In the genomic region with DNA sequence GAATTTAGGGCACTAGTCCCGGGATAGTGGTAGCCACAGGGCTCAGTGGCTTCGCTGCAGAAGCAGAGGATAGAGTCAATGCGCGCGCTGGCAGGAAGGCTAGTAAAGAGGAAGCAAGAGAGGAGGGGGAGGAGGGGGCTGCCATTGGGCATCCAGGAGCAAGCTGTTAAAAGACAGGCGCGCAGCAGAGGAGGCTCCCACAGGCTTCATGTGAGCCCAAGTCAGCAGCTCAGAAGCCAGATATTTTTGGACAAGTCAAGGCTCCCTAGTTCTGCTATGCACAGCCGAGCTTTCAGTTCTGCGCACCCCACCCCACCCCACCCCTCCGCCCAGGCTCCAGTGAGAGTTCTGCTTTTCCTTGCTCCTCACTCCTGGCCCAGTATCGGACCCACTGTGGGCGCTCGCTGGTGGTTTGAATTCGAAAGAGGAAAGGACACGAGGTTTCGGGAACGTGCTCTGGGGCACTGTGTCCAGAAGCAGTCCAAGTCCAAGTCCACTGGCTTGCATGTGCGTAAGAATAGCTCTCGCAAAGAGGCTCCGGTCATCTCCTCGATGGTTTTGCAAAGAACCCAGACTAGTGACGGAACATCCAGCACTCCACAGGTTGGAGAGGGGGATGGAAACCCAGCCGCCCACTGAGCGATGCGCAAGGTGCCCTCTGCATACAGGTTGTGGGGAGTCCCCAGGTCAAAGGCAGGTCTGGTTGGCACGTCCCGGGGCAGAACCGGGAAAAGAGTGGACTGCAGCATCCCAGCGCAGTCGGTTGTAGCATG, we compare ENCODE assay signal across 7 mouse cellular contexts. TPM values are rescaled to one million over a fixed set of nuclear protein-coding genes. Genes with fewer than 3 reads are reported as not detected.
A peak's percentile ranks its signal among the peaks of the same experiment; 100 is the strongest.
DNase-seq lines count a peak whose midpoint lies in the region; ATAC-seq and TF ChIP-seq lines count a peak whose summit lies in the region.

No protein-coding gene starts in this region.

- intact Hi-C loops in left cerebral cortex, postnatal 4 days (cut with DNase I) = no loop called here

- H3K27ac ChIP-seq in ES-Bruce4 (ENCODE audit: insufficient read depth, low read length) = no peak overlapping the region
- H3K27ac ChIP-seq in embryonic facial prominence, embryonic 13.5 days = peak overlapping the region; percentile 85
- peak overlapping the region; percentile 68 for H3K27ac ChIP-seq in heart, embryonic 16.5 days (ENCODE audit: low read length)

- no peak for TF ChIP-seq EP300 in ES-Bruce4 (IDR thresholded peaks at IDR 0.05; ENCODE audit: insufficient read depth, low read depth, low read length)

- H3K4me2 ChIP-seq in embryonic facial prominence, embryonic 13.5 days = peak overlapping the region; percentile 92
- peak overlapping the region; percentile 98 for H3K4me2 ChIP-seq in heart, embryonic 16.5 days (ENCODE audit: low read depth, low read length)

- WGBS in embryonic facial prominence, embryonic 13.5 days = under 1% methylated on average over 30 of the region's 30 CpGs
- WGBS in heart, embryonic 16.5 days = under 1% methylated on average over 30 of the region's 30 CpGs

- peak overlapping the region; percentile 96 for H3ac ChIP-seq in C2C12 (ENCODE audit: control insufficient read depth, insufficient read length, low read depth)

- peak; percentile 48; the same call in 1 of the 2 replicates for ATAC-seq in embryonic facial prominence, embryonic 13.5 days (ENCODE audit: insufficient number of reproducible peaks, insufficient read depth, low FRiP score, low TSS enrichment, low read depth)
- peak; percentile 54 for ATAC-seq in heart, embryonic 16.5 days (replicated peaks; ENCODE audit: extremely low read depth, insufficient read depth, low FRiP score)
- ATAC-seq in megakaryocyte progenitor cell, adult 5-6 weeks (replicated peaks; ENCODE audit: poor library complexity) = peak; percentile 66

- no peak for TF ChIP-seq POLR2A in ES-Bruce4 (IDR thresholded peaks at IDR 0.05; ENCODE audit: insufficient read depth, low read length)

- peak overlapping the region; percentile 86 for H3K4me3 ChIP-seq in C2C12 (ENCODE audit: insufficient read depth, poor library complexity, severe bottlenecking)
- peak overlapping the region; percentile 89 for H3K4me3 ChIP-seq in ES-Bruce4 (ENCODE audit: low read depth, low read length)
- peak overlapping the region; percentile 84 for H3K4me3 ChIP-seq in embryonic facial prominence, embryonic 13.5 days
- H3K4me3 ChIP-seq in heart, embryonic 16.5 days (ENCODE audit: low read length) = peak overlapping the region; percentile 86

- H3K9me3 ChIP-seq in ES-Bruce4 (replicated peaks; ENCODE audit: control insufficient read depth, insufficient read depth, low read length, poor library complexity, severe bottlenecking) = no peaks in the 10 kb centered on the region
- H3K9me3 ChIP-seq in embryonic facial prominence, embryonic 13.5 days = no peaks in the 10 kb centered on the region
- no peaks in the 10 kb centered on the region for H3K9me3 ChIP-seq in heart, embryonic 16.5 days (replicated peaks; ENCODE audit: control insufficient read depth, low read length)

- peak overlapping the region; percentile 90 for H3K9ac ChIP-seq in ES-Bruce4 (ENCODE audit: low read depth, poor library complexity, severe bottlenecking)
- peak overlapping the region; percentile 88 for H3K9ac ChIP-seq in embryonic facial prominence, embryonic 13.5 days
- H3K9ac ChIP-seq in heart, embryonic 16.5 days (ENCODE audit: low read length) = peak overlapping the region; percentile 95

- H3K27me3 ChIP-seq in C2C12 (ENCODE audit: control insufficient read depth, insufficient read depth, insufficient read length) (no peaks in the 10 kb centered on the region), ES-Bruce4 (ENCODE audit: control insufficient read depth, insufficient read depth, low read length, poor library complexity, severe bottlenecking) (no peaks in the 10 kb centered on the region; the same call in 1 of the 2 replicates)
- H3K27me3 ChIP-seq in embryonic facial prominence, embryonic 13.5 days = no peaks in the 10 kb centered on the region
- no peaks in the 10 kb centered on the region for H3K27me3 ChIP-seq in heart, embryonic 16.5 days (ENCODE audit: control insufficient read depth, insufficient read depth, low read length)

- peak; percentile 52 for DNase-seq in left cerebral cortex, postnatal 4 days
- DNase-seq in spleen, postnatal 4 days (ENCODE audit: low spot score in 2 of 2) = peak; percentile 38 to 74

- peaks cover 41% of the 10 kb centered on the region for H3K79me2 ChIP-seq in C2C12 (ENCODE audit: control insufficient read depth, insufficient read depth)

- TF ChIP-seq CTCF in C2C12 (IDR thresholded peaks at IDR 0.05; ENCODE audit: control insufficient read depth, insufficient read depth, insufficient read length) (no peak), ES-Bruce4 (IDR thresholded peaks at IDR 0.05; ENCODE audit: low read depth, low read length) (no peak)

- H3K36me3 ChIP-seq in C2C12 (ENCODE audit: control insufficient read depth, insufficient read depth) = peaks cover 6% of the 10 kb centered on the region
- no peaks in the 10 kb centered on the region for H3K36me3 ChIP-seq in ES-Bruce4 (ENCODE audit: control insufficient read depth, insufficient read depth, low read length, poor library complexity, severe bottlenecking)
- H3K36me3 ChIP-seq in embryonic facial prominence, embryonic 13.5 days = no peaks in the 10 kb centered on the region
- no peaks in the 10 kb centered on the region for H3K36me3 ChIP-seq in heart, embryonic 16.5 days (ENCODE audit: control insufficient read depth, insufficient read depth)

- H3K4me1 ChIP-seq in ES-Bruce4 (ENCODE audit: control insufficient read depth, insufficient read depth, low read length) = peaks cover 3% of the 10 kb centered on the region
- H3K4me1 ChIP-seq in embryonic facial prominence, embryonic 13.5 days = peaks cover 44% of the 10 kb centered on the region
- peaks cover 17% of the 10 kb centered on the region for H3K4me1 ChIP-seq in heart, embryonic 16.5 days (ENCODE audit: control insufficient read depth, insufficient read depth, low read length)

- H3K79me3 ChIP-seq in C2C12 (ENCODE audit: low read depth) = peaks cover 12% of the 10 kb centered on the region

TF ChIP-seq in C2C12, 6 proteins besides CTCF, POLR2A, EP300 and RAD21:
- TF ChIP-seq FOSL1 (IDR thresholded peaks at IDR 0.05; ENCODE audit: insufficient read depth, low read length, poor library complexity, severe bottlenecking) = no peak
- TF ChIP-seq CEBPB (IDR thresholded peaks at IDR 0.05; ENCODE audit: low read depth) = no peak
- no peak for TF ChIP-seq MAX (IDR thresholded peaks at IDR 0.05)
- no peak for TF ChIP-seq USF1 (IDR thresholded peaks at IDR 0.05; ENCODE audit: low read depth)
- TF ChIP-seq MYOG (IDR thresholded peaks at IDR 0.05; ENCODE audit: control insufficient read depth, extremely low read depth, insufficient read length) = no peak
- TF ChIP-seq MYOD1 (IDR thresholded peaks at IDR 0.05; ENCODE audit: control insufficient read depth, insufficient read length, low read depth) = no peak

RNA-seq across cellular contexts. Expression of a gene that starts 0.8 kb away (rescaled TPM):
- 43.0 TPM for polyA plus RNA-seq in C2C12 (2012; fragmentation: generic; extraction: Trizol)
- 16.1 and 16.8 TPM in 2 replicates for polyA plus RNA-seq in ES-Bruce4 (2011; ENCODE audit: insufficient read depth, insufficient read length, low read depth, missing spikeins)
- 24.1 and 27.7 TPM in 2 replicates for polyA plus RNA-seq in embryonic facial prominence, embryonic 13.5 days (2015; fragmentation: Nextera tagmentation; extraction: Ambion mirVana)
- 9.3 and 9.7 TPM in 2 replicates for polyA plus RNA-seq in heart, embryonic 16.5 days (2015; fragmentation: Nextera tagmentation; extraction: Ambion mirVana)
- total RNA-seq in left cerebral cortex, postnatal 4 days (2021) = 10 to 100 TPM; 11.7 to 12.4 TPM
- 4.0 and 4.8 TPM in 2 replicates for total RNA-seq in megakaryocyte progenitor cell, adult 5-6 weeks (2015)
- total RNA-seq in megakaryocyte progenitor cell, adult 5-6 weeks (2017) = 7.0 and 8.8 TPM in 2 replicates
